In genomic region chr5:137582702-137583101, GRCm38 (mm10) we compare ENCODE assay signal across 17 mouse cellular contexts. TPM values are rescaled to one million over a fixed set of nuclear protein-coding genes. Genes with fewer than 3 reads are reported as not detected.
DNase-seq lines count a peak whose midpoint lies in the region; ATAC-seq and TF ChIP-seq lines count a peak whose summit lies in the region.
"Had no signal": no experiment of that assay in that cellular context is flagged by ENCODE, and none has a peak within 500 bp of the region (broad histone marks: within the 10 kb centered on the region; RNA-seq: fewer than 3 reads in every experiment).

No protein-coding gene starts in this region.

- peak overlapping the region; percentile 77; the same call in 1 of the 2 replicates for H3K4me2 ChIP-seq in heart, embryonic 13.5 days
- peak overlapping the region; percentile 57; the same call in 1 of the 2 replicates for H3K4me2 ChIP-seq in embryonic facial prominence, embryonic 15.5 days (replicated peaks)
- no peak overlapping the region for H3K4me2 ChIP-seq in kidney, embryonic 15.5 days

- peaks cover 36% of the 10 kb centered on the region for H3K27me3 ChIP-seq in heart, embryonic 13.5 days (replicated peaks)
- H3K27me3 ChIP-seq in E14TG2a.4 (ENCODE audit: insufficient read depth, low read length), result peaks cover 39% of the 10 kb centered on the region
- no peaks in the 10 kb centered on the region; the same call in 1 of the 2 replicates for H3K27me3 ChIP-seq in embryonic facial prominence, embryonic 15.5 days
- H3K27me3 ChIP-seq in kidney, embryonic 15.5 days, result peaks cover 30% of the 10 kb centered on the region

- TF ChIP-seq CTCF in E14TG2a.4 (conservative IDR thresholded peaks at IDR 0.05; ENCODE audit: low read length), result no peak
- TF ChIP-seq CTCF in gastrocnemius, adult 2 months (IDR thresholded peaks at IDR 0.05), result no peak
- no peak for TF ChIP-seq CTCF in layer of hippocampus, adult 2 months (conservative IDR thresholded peaks at IDR 0.05)

- H3K9ac ChIP-seq in heart, embryonic 13.5 days, result no peak overlapping the region
- no peak overlapping the region for H3K9ac ChIP-seq in embryonic facial prominence, embryonic 15.5 days
- no peak overlapping the region for H3K9ac ChIP-seq in kidney, embryonic 15.5 days

- ATAC-seq in heart, embryonic 13.5 days (ENCODE audit: extremely low read depth, insufficient number of reproducible peaks, low FRiP score, low TSS enrichment), result no peak
- no peak for ATAC-seq in embryonic facial prominence, embryonic 15.5 days (ENCODE audit: insufficient number of reproducible peaks, low FRiP score, low TSS enrichment, low read depth)
- ATAC-seq in kidney, embryonic 15.5 days (replicated peaks; ENCODE audit: low FRiP score), result no peak

- H3K9me3 ChIP-seq in heart, embryonic 13.5 days, result no peaks in the 10 kb centered on the region; the same call in 1 of the 2 replicates
- H3K9me3 ChIP-seq in E14TG2a.4 (ENCODE audit: low read length), result no peaks in the 10 kb centered on the region
- H3K9me3 ChIP-seq in embryonic facial prominence, embryonic 15.5 days (replicated peaks), result no peaks in the 10 kb centered on the region
- H3K9me3 ChIP-seq in kidney, embryonic 15.5 days (replicated peaks), result no peaks in the 10 kb centered on the region
- H3K9me3 ChIP-seq: limb, embryonic 15.5 days had no signal

- WGBS in heart, embryonic 13.5 days, result 27% methylated on average over 8 of the region's 8 CpGs
- 28% methylated on average over 8 of the region's 8 CpGs for WGBS in embryonic facial prominence, embryonic 15.5 days
- WGBS in kidney, embryonic 15.5 days, result 49% methylated on average over 8 of the region's 8 CpGs

- no peak for DNase-seq in heart, postnatal 14 days
- peak; percentile 18 for DNase-seq in lung, postnatal 25 days (ENCODE audit: low spot score)
- no peak for DNase-seq in gastrocnemius, adult 2 months
- DNase-seq in layer of hippocampus, adult 2 months (ENCODE audit: low spot score in 2 of 2), result no peak
- DNase-seq: adrenal gland, adult 2 months; cerebellum, postnatal 25 days; heart, postnatal 10 days; kidney, adult 8-10 months had no signal

- H3K36me3 ChIP-seq in heart, embryonic 13.5 days, result no peaks in the 10 kb centered on the region
- H3K36me3 ChIP-seq in E14TG2a.4 (ENCODE audit: insufficient read depth, low read length), result no peaks in the 10 kb centered on the region
- H3K36me3 ChIP-seq in embryonic facial prominence, embryonic 15.5 days, result no peaks in the 10 kb centered on the region
- no peaks in the 10 kb centered on the region for H3K36me3 ChIP-seq in kidney, embryonic 15.5 days
- H3K36me3 ChIP-seq: limb, embryonic 15.5 days had no signal

- no peak overlapping the region for H3K4me3 ChIP-seq in heart, embryonic 13.5 days
- H3K4me3 ChIP-seq in E14TG2a.4 (replicated peaks; ENCODE audit: low read length), result peak overlapping the region; percentile 68
- peak overlapping the region; percentile 40 for H3K4me3 ChIP-seq in embryonic facial prominence, embryonic 15.5 days (replicated peaks)
- H3K4me3 ChIP-seq in gastrocnemius, adult 2 months, result no peak overlapping the region
- no peak overlapping the region for H3K4me3 ChIP-seq in kidney, embryonic 15.5 days (replicated peaks)
- no peak overlapping the region for H3K4me3 ChIP-seq in layer of hippocampus, adult 2 months
- H3K4me3 ChIP-seq: erythroblast, embryonic 14.5 days had no signal

- intact Hi-C loops in heart, postnatal 14 days (cut with DNase I), result no loop called here
- intact Hi-C loops in gastrocnemius, adult 2 months (cut with DNase I), result loop anchor here (5.0 kb wide), 1 partner anchor 175 kb away; no protein-coding TSS in a partner anchor

- H3K4me1 ChIP-seq in heart, embryonic 13.5 days, result peaks cover 12% of the 10 kb centered on the region; the same call in 1 of the 2 replicates
- H3K4me1 ChIP-seq in E14TG2a.4 (replicated peaks; ENCODE audit: low read depth, low read length), result peaks cover 42% of the 10 kb centered on the region
- H3K4me1 ChIP-seq in embryonic facial prominence, embryonic 15.5 days, result peaks cover 21% of the 10 kb centered on the region
- H3K4me1 ChIP-seq in kidney, embryonic 15.5 days, result peaks cover 17% of the 10 kb centered on the region

- no peak overlapping the region for H3K27ac ChIP-seq in heart, embryonic 13.5 days (replicated peaks)
- H3K27ac ChIP-seq in embryonic facial prominence, embryonic 15.5 days (replicated peaks), result no peak overlapping the region
- H3K27ac ChIP-seq in gastrocnemius, adult 2 months, result no peak overlapping the region
- H3K27ac ChIP-seq in kidney, embryonic 15.5 days, result no peak overlapping the region
- no peak overlapping the region for H3K27ac ChIP-seq in layer of hippocampus, adult 2 months
- H3K27ac ChIP-seq: limb, embryonic 15.5 days; macrophage had no signal

RNA-seq across cellular contexts. Expression of gene Tfr2, which starts 13.1 kb away (rescaled TPM):
- polyA plus RNA-seq in heart, embryonic 13.5 days (2015; fragmentation: Nextera tagmentation; extraction: Ambion mirVana), result 0.59 and 2.5 TPM in 2 replicates
- not detected for total RNA-seq in heart, postnatal 14 days (2021)
- 1.5 and 2.0 TPM in 2 replicates for polyA plus RNA-seq in embryonic facial prominence, embryonic 15.5 days (2015; fragmentation: Nextera tagmentation; extraction: Ambion mirVana)
- not detected for total RNA-seq in gastrocnemius, adult 2 months (2021)
- 0.42 and 0.99 TPM in 2 replicates for polyA plus RNA-seq in kidney, embryonic 15.5 days (2015; fragmentation: Nextera tagmentation; extraction: Ambion mirVana)
- 10 to 100 TPM; 16.7 to 20.2 TPM for total RNA-seq in layer of hippocampus, adult 2 months (2021)
- total RNA-seq: heart, postnatal 10 days had no signal

RNA-seq across cellular contexts. Expression of gene Mospd3, which starts 18.2 kb away (rescaled TPM):
- 16.4 and 18.4 TPM in 2 replicates for polyA plus RNA-seq in heart, embryonic 13.5 days (2015; fragmentation: Nextera tagmentation; extraction: Ambion mirVana)
- total RNA-seq in heart, postnatal 14 days (2021), result 10 to 100 TPM; 22.0 to 22.3 TPM
- polyA plus RNA-seq in embryonic facial prominence, embryonic 15.5 days (2015; fragmentation: Nextera tagmentation; extraction: Ambion mirVana), result 43.3 and 47.3 TPM in 2 replicates
- 10 to 100 TPM in 1 of 2 experiments, 1 to 10 TPM in 1; 9.8 to 12.2 TPM for total RNA-seq in gastrocnemius, adult 2 months (2021)
- 26.6 and 30.2 TPM in 2 replicates for polyA plus RNA-seq in kidney, embryonic 15.5 days (2015; fragmentation: Nextera tagmentation; extraction: Ambion mirVana)
- 10 to 100 TPM; 26.2 to 29.3 TPM for total RNA-seq in layer of hippocampus, adult 2 months (2021)

RNA-seq across cellular contexts. Expression of gene Actl6b, which starts 29.4 kb away (rescaled TPM):
- polyA plus RNA-seq in heart, embryonic 13.5 days (2015; fragmentation: Nextera tagmentation; extraction: Ambion mirVana), result 0.27 and 0.35 TPM in 2 replicates
- not detected for total RNA-seq in heart, postnatal 14 days (2021)
- 1.4 and 2.8 TPM in 2 replicates for polyA plus RNA-seq in embryonic facial prominence, embryonic 15.5 days (2015; fragmentation: Nextera tagmentation; extraction: Ambion mirVana)
- not detected for total RNA-seq in gastrocnemius, adult 2 months (2021)
- 0.40 and 1.8 TPM in 2 replicates for polyA plus RNA-seq in kidney, embryonic 15.5 days (2015; fragmentation: Nextera tagmentation; extraction: Ambion mirVana)
- total RNA-seq in layer of hippocampus, adult 2 months (2021), result 100 to 1,000 TPM; 138 to 142 TPM
- total RNA-seq: gastrocnemius, postnatal 4 days; heart, postnatal 10 days had no signal
- polyA plus RNA-seq: C2C12; erythroblast, embryonic 14.5 days; macrophage had no signal

RNA-seq across cellular contexts. Expression of gene Pcolce, which starts 30.9 kb away (rescaled TPM):
- polyA plus RNA-seq in heart, embryonic 13.5 days (2015; fragmentation: Nextera tagmentation; extraction: Ambion mirVana), result 113 and 114 TPM in 2 replicates
- total RNA-seq in heart, postnatal 14 days (2021), result 100 to 1,000 TPM; 101 to 107 TPM
- polyA plus RNA-seq in embryonic facial prominence, embryonic 15.5 days (2015; fragmentation: Nextera tagmentation; extraction: Ambion mirVana), result 261 and 273 TPM in 2 replicates
- total RNA-seq in gastrocnemius, adult 2 months (2021), result 10 to 100 TPM; 30.9 to 76.1 TPM
- 135 and 139 TPM in 2 replicates for polyA plus RNA-seq in kidney, embryonic 15.5 days (2015; fragmentation: Nextera tagmentation; extraction: Ambion mirVana)
- total RNA-seq in layer of hippocampus, adult 2 months (2021), result 1 to 10 TPM; 6.1 to 8.4 TPM

RNA-seq across cellular contexts. Expression of gene Fbxo24, which starts 46.1 kb away (rescaled TPM):
- polyA plus RNA-seq in heart, embryonic 13.5 days (2015; fragmentation: Nextera tagmentation; extraction: Ambion mirVana), result 0.12 and 0.23 TPM in 2 replicates
- under 1 TPM; 0.27 to 0.43 TPM for total RNA-seq in heart, postnatal 14 days (2021)
- 0.25 and 0.26 TPM in 2 replicates for polyA plus RNA-seq in embryonic facial prominence, embryonic 15.5 days (2015; fragmentation: Nextera tagmentation; extraction: Ambion mirVana)
- total RNA-seq in gastrocnemius, adult 2 months (2021), result under 1 TPM; 0.15 to 0.28 TPM
- 0.16 and 0.17 TPM in 2 replicates for polyA plus RNA-seq in kidney, embryonic 15.5 days (2015; fragmentation: Nextera tagmentation; extraction: Ambion mirVana)
- total RNA-seq in layer of hippocampus, adult 2 months (2021), result under 1 TPM in 1 of 2 experiments, not detected in 1; 0.56 TPM
- polyA plus RNA-seq: erythroblast, embryonic 14.5 days; macrophage had no signal

Comparison
In these comparisons a context has a peak if more than half of its experiments do, and no peak if none do; other contexts are left out.
1. H3K4me3 ChIP-seq: peak in E14TG2a.4 (single experiment) and embryonic facial prominence, embryonic 15.5 days (single experiment); none in heart, embryonic 13.5 days (single experiment), gastrocnemius, adult 2 months (single experiment), kidney, embryonic 15.5 days (single experiment) and layer of hippocampus, adult 2 months (single experiment).
2. RNA of gene Tfr2, which starts 13.1 kb away (total RNA-seq): 16.7 to 20.2 TPM in layer of hippocampus, adult 2 months; not detected in gastrocnemius, adult 2 months and not detected in heart, postnatal 14 days; every median in the first group is over 10 times any median in the second.
3. RNA of gene Actl6b, which starts 29.4 kb away (total RNA-seq): 138 to 142 TPM in layer of hippocampus, adult 2 months; not detected in heart, postnatal 14 days and not detected in gastrocnemius, adult 2 months; every median in the first group is over 100 times any median in the second.